11 mouse cellular contexts compared by ENCODE assay signal in genomic region chr3:159548303-159548702, GRCm38 (mm10). TPM values are rescaled to one million over a fixed set of nuclear protein-coding genes. Genes with fewer than 3 reads are reported as not detected.
DNase-seq lines count a peak whose midpoint lies in the region; ATAC-seq and TF ChIP-seq lines count a peak whose summit lies in the region.
"Had no signal": no experiment of that assay in that cellular context is flagged by ENCODE, and none has a peak within 500 bp of the region (broad histone marks: within the 10 kb centered on the region; RNA-seq: fewer than 3 reads in every experiment).

No protein-coding gene starts in this region.

- H3K36me3 ChIP-seq in midbrain, embryonic 14.5 days (ENCODE audit: control insufficient read depth, insufficient read depth, low read length), result no peaks in the 10 kb centered on the region
- H3K36me3 ChIP-seq in midbrain, embryonic 15.5 days (replicated peaks), result no peaks in the 10 kb centered on the region

- H3K9ac ChIP-seq in midbrain, embryonic 14.5 days (replicated peaks; ENCODE audit: low read length), result no peak overlapping the region
- H3K9ac ChIP-seq in midbrain, embryonic 15.5 days, result no peak overlapping the region

- no peak overlapping the region for H3K27ac ChIP-seq in gastrocnemius, adult 2 months
- H3K27ac ChIP-seq in midbrain, embryonic 14.5 days (replicated peaks; ENCODE audit: low read depth, low read length), result no peak overlapping the region
- no peak overlapping the region for H3K27ac ChIP-seq in midbrain, embryonic 15.5 days

- DNase-seq in gastrocnemius, adult 2 months, result no peak
- DNase-seq in gastrocnemius, postnatal 14 days, result no peak
- DNase-seq in midbrain, embryonic 14.5 days, result peak; percentile 81
- DNase-seq in induced T-regulatory cell, adult 2 months (ENCODE audit: low read depth), result peak; percentile 60
- DNase-seq in telencephalon, adult 2 months (ENCODE audit: low read depth, low spot score), result peak; percentile 47
- no peak for DNase-seq in spleen, adult 12 weeks (ENCODE audit: low spot score)
- DNase-seq in testis, postnatal 10 days (ENCODE audit: low spot score), result no peak

- no peaks in the 10 kb centered on the region for H3K9me3 ChIP-seq in midbrain, embryonic 14.5 days (ENCODE audit: control insufficient read depth, low read length)
- H3K9me3 ChIP-seq in midbrain, embryonic 15.5 days, result no peaks in the 10 kb centered on the region

- no peaks in the 10 kb centered on the region for H3K27me3 ChIP-seq in midbrain, embryonic 14.5 days (ENCODE audit: control insufficient read depth, insufficient read depth, low read length)
- H3K27me3 ChIP-seq in midbrain, embryonic 15.5 days (replicated peaks), result no peaks in the 10 kb centered on the region

- 79% methylated on average over 3 of the region's 3 CpGs for WGBS in midbrain, embryonic 14.5 days
- 80% methylated on average over 3 of the region's 3 CpGs for WGBS in midbrain, embryonic 15.5 days

- H3K4me3 ChIP-seq in gastrocnemius, adult 2 months, result no peak overlapping the region
- no peak overlapping the region for H3K4me3 ChIP-seq in midbrain, embryonic 14.5 days (replicated peaks; ENCODE audit: low read depth, low read length)
- H3K4me3 ChIP-seq in midbrain, embryonic 15.5 days, result no peak overlapping the region
- H3K4me3 ChIP-seq: erythroblast, embryonic 14.5 days had no signal

- H3K4me1 ChIP-seq in midbrain, embryonic 14.5 days (ENCODE audit: control insufficient read depth, insufficient read depth, low read length), result no peaks in the 10 kb centered on the region
- H3K4me1 ChIP-seq in midbrain, embryonic 15.5 days, result no peaks in the 10 kb centered on the region

- no peak; the same call in 1 of the 2 replicates for ATAC-seq in midbrain, embryonic 14.5 days (ENCODE audit: low FRiP score, low TSS enrichment)
- ATAC-seq in midbrain, embryonic 15.5 days (replicated peaks), result no peak

- H3K4me2 ChIP-seq in midbrain, embryonic 14.5 days (ENCODE audit: low read length), result no peak overlapping the region
- H3K4me2 ChIP-seq in midbrain, embryonic 15.5 days, result no peak overlapping the region

- TF ChIP-seq CTCF in gastrocnemius, adult 2 months (IDR thresholded peaks at IDR 0.05), result peak; percentile 43

- intact Hi-C loops in gastrocnemius, adult 2 months (cut with DNase I), result no loop called here
- intact Hi-C loops in gastrocnemius, postnatal 14 days (cut with DNase I; ENCODE audit: low total_unique reads), result no loop called here

RNA-seq across cellular contexts. Expression of gene Rpe65, which starts 50.7 kb away (rescaled TPM):
- total RNA-seq in gastrocnemius, adult 2 months (2021), result not detected
- not detected for total RNA-seq in gastrocnemius, postnatal 14 days (2021)
- polyA plus RNA-seq in midbrain, embryonic 14.5 days (2014; fragmentation: Nextera tagmentation; extraction: Ambion mirVana), result 0.17 TPM in 1 of 2 replicates, not detected in the other
- not detected in 2 replicates for polyA plus RNA-seq in midbrain, embryonic 15.5 days (2015; fragmentation: Nextera tagmentation; extraction: Ambion mirVana)
- polyA plus RNA-seq: erythroblast, embryonic 14.5 days; limb, embryonic 11.5 days; neural tube, embryonic 14.5 days had no signal

RNA-seq across cellular contexts. Expression of gene Depdc1a, which starts 53.1 kb away (rescaled TPM):
- not detected for total RNA-seq in gastrocnemius, adult 2 months (2021)
- total RNA-seq in gastrocnemius, postnatal 14 days (2021), result 1 to 10 TPM; 1.6 to 1.7 TPM
- polyA plus RNA-seq in midbrain, embryonic 14.5 days (2014; fragmentation: Nextera tagmentation; extraction: Ambion mirVana), result 2.2 and 5.2 TPM in 2 replicates
- polyA plus RNA-seq in midbrain, embryonic 15.5 days (2015; fragmentation: Nextera tagmentation; extraction: Ambion mirVana), result 3.1 and 3.3 TPM in 2 replicates

Comparison
In these comparisons a context has a peak if more than half of its experiments do, and no peak if none do; other contexts are left out.
1. DNase-seq: peak in midbrain, embryonic 14.5 days (single experiment), induced T-regulatory cell, adult 2 months (single experiment) and telencephalon, adult 2 months (single experiment); none in gastrocnemius, adult 2 months (single experiment), gastrocnemius, postnatal 14 days (single experiment), spleen, adult 12 weeks (single experiment) and testis, postnatal 10 days (single experiment).